Mouse (Mus musculus) kidney, embryonic 14.5 days (tissue): ENCODE results near the gene Cramp1l. TPM values are rescaled to one million over a fixed set of nuclear protein-coding genes. Genes with fewer than 3 reads are reported as not detected.

ENCODE experiments used
- ATAC-seq: fragments of 200-750 bp; cut with Nextera tagmentation; 2 replicates; pipeline ENCODE4 v1.8.0; 2017; ENCODE audit warnings: moderate number of reproducible peaks, mild to moderate bottlenecking, moderate TSS enrichment, moderate library complexity; ENCODE audit not compliant: low FRiP score, low TSS enrichment
- H3K27ac ChIP-seq: fragments of 300-500 bp; sonication (generic); 2 replicates; pipeline ENCODE4 v1.5.1; 2014; ENCODE audit warnings: low read depth, mild to moderate bottlenecking, low read length, moderate library complexity, mixed read lengths
- H3K27me3 ChIP-seq: fragments of 300-500 bp; sonication (generic); 2 replicates; pipeline ENCODE4 v1.6.1; 2014; ENCODE audit warnings: mild to moderate bottlenecking, low read length; ENCODE audit not compliant: control insufficient read depth, insufficient read depth
- H3K36me3 ChIP-seq: fragments of 300-500 bp; sonication (generic); 2 replicates; pipeline ENCODE4 v1.6.1; 2014; ENCODE audit warnings: low read length, mixed read lengths; ENCODE audit not compliant: control insufficient read depth, insufficient read depth
- H3K4me1 ChIP-seq: fragments of 300-500 bp; sonication (generic); 2 replicates; pipeline ENCODE4 v1.6.1; 2014; ENCODE audit warnings: low read length, mixed read lengths; ENCODE audit not compliant: control insufficient read depth, insufficient read depth
- H3K4me2 ChIP-seq: fragments of 300-500 bp; sonication (generic); replicated peaks from 2 replicates; pipeline ENCODE4 v1.6.1; 2014; ENCODE audit warnings: low read depth, mild to moderate bottlenecking, low read length
- H3K4me3 ChIP-seq: fragments of 300-500 bp; sonication (generic); 2 replicates; pipeline ENCODE4 v1.5.1; 2014; ENCODE audit warnings: mild to moderate bottlenecking, low read length
- H3K9ac ChIP-seq: fragments of 300-500 bp; sonication (generic); 2 replicates; pipeline ENCODE4 v1.6.1; 2014; ENCODE audit warnings: low read depth, mild to moderate bottlenecking, low read length, moderate library complexity
- H3K9me3 ChIP-seq: fragments of 300-500 bp; sonication (generic); 2 replicates; pipeline ENCODE4 v1.6.1; 2016; ENCODE audit warnings: low read length; ENCODE audit not compliant: control insufficient read depth
- polyA plus RNA-seq: library from polyadenylated mRNA; unstranded; fragments of >200 nt; fragmentation: Nextera tagmentation; extraction: Ambion mirVana; gene quantifications from 2 replicates; pipeline ENCODE4 v1.2.1, GENCODE M21; 2014

The Cramp1l gene
- polyA plus RNA-seq, 1 experiment from 2014 or later, result 11.6 TPM

- H3K9ac ChIP-seq, result no peak overlapping the region
- H3K27me3 ChIP-seq, result no peaks in the 10 kb centered on the region
- no peaks in the 10 kb centered on the region for H3K9me3 ChIP-seq
- ATAC-seq, result no peak
- no peak overlapping the region for H3K4me2 ChIP-seq
- H3K27ac ChIP-seq, result no peak overlapping the region
- no peak overlapping the region for H3K4me3 ChIP-seq
- H3K4me1 ChIP-seq, result no peaks in the 10 kb centered on the region
- H3K36me3 ChIP-seq, result peaks cover 94% of the 10 kb centered on the region
Measured at GRCm38 (mm10) chr17:24913984-24914383, 101.6 kb downstream of the Cramp1l start.

Other genes with a start within 250 kb of the Cramp1l start
- 0.19 TPM in 1 of 2 replicates, not detected in the other for gene Meiob, start 211.5 kb downstream of the Cramp1l start, polyA plus RNA-seq
- 46.6 and 55.4 TPM in 2 replicates for gene Hagh, start 175.6 kb downstream of the Cramp1l start, polyA plus RNA-seq
- 30.4 and 34.1 TPM in 2 replicates for gene Fahd1, start 165.4 kb downstream of the Cramp1l start, polyA plus RNA-seq
- gene Igfals, start 149.8 kb downstream of the Cramp1l start, polyA plus RNA-seq, result 0.49 and 1.0 TPM in 2 replicates
- gene Nubp2, start 129.4 kb downstream of the Cramp1l start, polyA plus RNA-seq, result 57.1 and 61.8 TPM in 2 replicates
- 32.1 and 36.8 TPM in 2 replicates for gene Spsb3, start 129.1 kb downstream of the Cramp1l start, polyA plus RNA-seq
- gene Eme2, start 120.7 kb downstream of the Cramp1l start, polyA plus RNA-seq, result 18.2 and 25.2 TPM in 2 replicates
- 102 and 111 TPM in 2 replicates for gene Mrps34, start 120.7 kb downstream of the Cramp1l start, polyA plus RNA-seq
- 84.6 and 99.5 TPM in 2 replicates for gene Nme3, start 119.3 kb downstream of the Cramp1l start, polyA plus RNA-seq
- 23.9 and 31.8 TPM in 2 replicates for gene Mapk8ip3, start 78.8 kb downstream of the Cramp1l start, polyA plus RNA-seq
- 131 and 155 TPM in 2 replicates for gene Jpt2, start 55.1 kb downstream of the Cramp1l start, polyA plus RNA-seq
- 15.5 and 23.6 TPM in 2 replicates for gene Ift140, start 297 bp upstream of the Cramp1l start, polyA plus RNA-seq
- gene Tmem204, start 67.8 kb upstream of the Cramp1l start, polyA plus RNA-seq, result 15.9 and 18.4 TPM in 2 replicates
- gene Telo2, start 100.2 kb upstream of the Cramp1l start, polyA plus RNA-seq, result 34.9 and 44.8 TPM in 2 replicates
- not detected in 2 replicates for gene Ptx4, start 105.0 kb upstream of the Cramp1l start, polyA plus RNA-seq
- 10.3 and 21.4 TPM in 2 replicates for gene Clcn7, start 117.6 kb upstream of the Cramp1l start, polyA plus RNA-seq
- gene Ccdc154, start 146.7 kb upstream of the Cramp1l start, polyA plus RNA-seq, result not detected in 2 replicates
- gene Gm38655, start 159.7 kb upstream of the Cramp1l start, polyA plus RNA-seq, result not detected in 2 replicates
- 32.8 and 39.7 TPM in 2 replicates for gene BC003965, start 168.8 kb upstream of the Cramp1l start, polyA plus RNA-seq
- 4.0 and 4.1 TPM in 2 replicates for gene Unkl, start 172.6 kb upstream of the Cramp1l start, polyA plus RNA-seq
- 33.8 and 41.5 TPM in 2 replicates for gene Gnptg, start 224.3 kb upstream of the Cramp1l start, polyA plus RNA-seq
- gene Tsr3, start 224.4 kb upstream of the Cramp1l start, polyA plus RNA-seq, result 48.9 and 51.4 TPM in 2 replicates
- 0.76 and 1.9 TPM in 2 replicates for gene Baiap3, start 240.6 kb upstream of the Cramp1l start, polyA plus RNA-seq